Mouse (Mus musculus): Measurements from ENCODE around the gene Smg9.
"Not testable (repeated sequence)": the region's sequence is repeated elsewhere in the genome, so short reads cannot be mapped to it uniquely, and the experiment has no call there.

DNA sequence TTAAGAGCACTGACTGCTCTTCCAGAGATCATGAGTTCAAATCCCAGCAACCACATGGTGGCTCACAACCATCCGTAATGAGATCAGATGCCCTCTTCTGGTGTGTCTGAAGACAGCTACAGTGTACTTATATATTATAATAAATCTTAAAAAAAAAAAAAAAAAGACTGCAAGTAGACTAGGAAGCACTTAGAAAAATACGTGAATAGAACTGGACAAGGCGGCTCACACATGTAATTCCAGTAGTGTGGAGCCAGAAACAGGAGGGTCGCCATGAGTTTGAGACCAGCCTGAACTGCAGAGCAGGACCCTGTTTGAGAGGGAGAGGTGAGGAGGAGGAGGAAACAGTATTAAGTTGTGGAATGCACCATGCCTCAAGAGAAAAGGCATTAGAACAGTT lies 1.1 kb downstream of the Smg9 start:
- TF ChIP-seq POLR2A (IDR thresholded peaks at IDR 0.05; ENCODE audit: low read depth, low read length); CTCF (IDR thresholded peaks at IDR 0.05; ENCODE audit: extremely low read depth, insufficient read depth, insufficient read length, insufficient replicate concordance): not testable (repeated sequence)

All from spleen, adult 2 months (tissue).